Mouse (Mus musculus) c-Kit-positive CD71-positive TER-119-negative erythroid progenitor cells, embryonic 14.5 days (primary cell): ENCODE measurements around the gene Fbxw18.
"Not testable (repeated sequence)": the region's sequence is repeated elsewhere in the genome, so short reads cannot be mapped to it uniquely, and the experiment has no call there.

Source experiments
- DNase-seq: peaks from one replicate; pipeline ENCODE4 v3.0.0-alpha.2; 2013; ENCODE audit warnings: low read depth

Fbxw18 gene

GRCm38 (mm10) chr9:109702600-109702999, at the start of gene Fbxw18:
Gene Fbxw18 (minus strand): TSS chr9:109702700.
- not testable (repeated sequence) for DNase-seq

- not testable (repeated sequence) for DNase-seq
Measured at GRCm38 (mm10) chr9:109745989-109746388, 43.5 kb upstream of the Fbxw18 start, which contains the start of gene Fbxw26. Gene Fbxw26 (minus strand): TSS chr9:109746089.

- DNase-seq = peak; percentile 3
Measured at GRCm38 (mm10) chr9:109685299-109685698, 17.2 kb downstream of the Fbxw18 start.

- not testable (repeated sequence) for DNase-seq
Measured at GRCm38 (mm10) chr9:109664552-109664951, 37.9 kb downstream of the Fbxw18 start, which contains the start of gene Fbxw25. Gene Fbxw25 (minus strand): TSS chr9:109664652.
